Mouse (Mus musculus): ENCODE data around the gene Fhl3.
"Not testable (repeated sequence)": the region's sequence is repeated elsewhere in the genome, so short reads cannot be mapped to it uniquely, and the experiment has no call there.

Fhl3 gene

GRCm38 (mm10) chr4:124685004-124685403 is 15.5 kb upstream of the Fhl3 start:
- DNase-seq: no peak

- DNase-seq: no peak
Observed at GRCm38 (mm10) chr4:124685453-124685852, 15.0 kb upstream of the Fhl3 start.

- DNase-seq: peak; percentile 25
Observed at GRCm38 (mm10) chr4:124685897-124686402, 14.6 kb upstream of the Fhl3 start.

- DNase-seq: no peak
Observed at GRCm38 (mm10) chr4:124691455-124691854, 9.0 kb upstream of the Fhl3 start.

- no peak for DNase-seq
Observed at GRCm38 (mm10) chr4:124692416-124692861, 8.1 kb upstream of the Fhl3 start.

- peak; percentile 90 for DNase-seq
Observed at GRCm38 (mm10) chr4:124693135-124693894, 7.2 kb upstream of the Fhl3 start, which contains the start of gene Utp11. Gene Utp11 (minus strand): TSS chr4:124693600.

- DNase-seq: no peak
Observed at GRCm38 (mm10) chr4:124694572-124694971, 5.9 kb upstream of the Fhl3 start.

GRCm38 (mm10) chr4:124695786-124696516 is 4.5 kb upstream of the Fhl3 start:
- DNase-seq: peak; percentile 16

- peak; percentile 11 for DNase-seq
Observed at GRCm38 (mm10) chr4:124699791-124700190, 710 bp upstream of the Fhl3 start.

GRCm38 (mm10) chr4:124701052-124701845 is 748 bp downstream of the Fhl3 start:
- peak; percentile 48 for DNase-seq

GRCm38 (mm10) chr4:124701916-124702315 is 1.4 kb downstream of the Fhl3 start:
- no peak for DNase-seq

- DNase-seq: peak; percentile 43
Observed at GRCm38 (mm10) chr4:124703406-124703805, 2.9 kb downstream of the Fhl3 start.

- DNase-seq: peak; percentile 44
Observed at GRCm38 (mm10) chr4:124703881-124704796, 3.6 kb downstream of the Fhl3 start.

- peak; percentile 83 for DNase-seq
Observed at GRCm38 (mm10) chr4:124704797-124705474, 4.4 kb downstream of the Fhl3 start.

- DNase-seq: peak; percentile 18
Observed at GRCm38 (mm10) chr4:124705661-124706269, 5.3 kb downstream of the Fhl3 start.

- peak; percentile 27 for DNase-seq
Observed at GRCm38 (mm10) chr4:124707381-124708199, 7.1 kb downstream of the Fhl3 start.

- not testable (repeated sequence) for DNase-seq
Observed at GRCm38 (mm10) chr4:124708200-124708517, 7.7 kb downstream of the Fhl3 start.

- DNase-seq: peak; percentile 95
Observed at GRCm38 (mm10) chr4:124708518-124709477, 8.3 kb downstream of the Fhl3 start.

Data from kidney, postnatal 10 days (tissue).